Mouse (Mus musculus) spleen, postnatal 36 days (tissue): ENCODE measurements at regions not wholly inside any gene's neighbourhood (a gene's known extent, or its start where the extent isn't known, plus 50 kb on each side); places are given as distances from the start of the nearest gene placed in this dataset.

Experiments
- DNase-seq, 2 experiments: peaks; one replicate each; pipeline ENCODE4 v3.0.0; 2022; ENCODE audit warnings: low spot score in 2 of 2, mixed read lengths in 1 of 2

DNA sequence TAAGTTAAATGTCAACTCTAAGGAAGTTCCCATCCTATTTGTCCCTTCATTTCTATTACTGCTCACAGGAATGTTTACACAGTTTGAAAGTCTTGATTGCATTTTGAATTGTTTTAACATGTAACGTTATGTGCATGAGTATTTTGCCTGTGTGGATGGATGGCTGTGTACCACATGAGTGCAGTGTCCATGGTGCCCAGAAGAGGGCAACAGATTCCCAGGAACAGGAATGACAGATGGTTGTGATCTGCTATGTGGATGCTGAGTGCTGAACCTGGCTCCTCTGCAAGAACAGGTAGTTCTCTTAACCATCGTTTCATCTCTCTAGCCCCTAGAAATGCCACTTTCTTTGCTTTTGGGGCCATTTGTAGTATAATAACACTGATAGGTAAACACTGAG lies 597.9 kb upstream of the Zwint start:
- DNase-seq: no peak

DNA sequence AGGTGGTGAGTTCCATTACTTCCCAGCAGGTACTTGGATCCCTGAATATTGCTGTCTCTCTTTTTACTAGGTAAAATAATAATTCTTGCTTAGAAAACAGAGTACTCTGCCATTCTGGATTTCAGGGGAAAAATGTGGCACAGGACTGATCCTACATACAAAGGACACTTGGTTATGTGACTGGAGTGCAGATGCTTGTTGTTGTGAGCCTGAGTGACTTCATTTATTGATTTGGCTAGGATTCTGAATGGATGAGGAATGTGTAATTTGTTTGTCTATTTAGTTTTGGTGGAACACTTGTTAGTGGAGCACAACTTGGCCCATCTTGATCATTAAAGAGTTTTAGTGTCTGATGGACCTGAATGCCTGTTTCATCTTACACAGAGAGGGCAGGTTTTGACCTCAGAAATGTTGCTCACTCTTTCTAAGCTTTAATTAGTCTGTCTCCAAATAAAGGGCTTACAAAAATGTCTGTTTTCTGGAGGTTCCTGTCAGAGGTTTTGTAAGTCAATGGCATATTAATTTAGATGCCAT lies 583.4 kb upstream of the Zwint start:
- DNase-seq: no peak

DNA sequence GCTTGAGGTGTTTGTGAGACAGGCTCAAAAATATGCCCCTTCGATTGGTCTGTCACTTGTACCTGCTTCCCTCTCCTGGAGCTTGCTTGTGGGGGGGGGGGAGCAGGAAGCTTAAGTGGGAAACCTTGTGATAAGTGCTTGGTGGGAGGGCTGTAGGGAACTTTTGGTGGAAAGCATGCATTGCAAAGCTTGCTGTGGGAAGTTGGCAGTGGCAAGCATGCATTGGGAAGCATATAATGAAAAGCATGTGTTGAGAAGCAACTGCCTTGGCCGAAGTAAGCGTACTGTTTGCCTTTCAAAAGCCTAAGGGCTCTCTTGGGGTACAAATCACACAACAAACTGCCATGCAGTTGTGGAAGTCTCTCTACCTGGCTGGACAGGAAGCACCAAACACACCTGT lies 576.3 kb upstream of the Zwint start:
- DNase-seq: no peak

DNA sequence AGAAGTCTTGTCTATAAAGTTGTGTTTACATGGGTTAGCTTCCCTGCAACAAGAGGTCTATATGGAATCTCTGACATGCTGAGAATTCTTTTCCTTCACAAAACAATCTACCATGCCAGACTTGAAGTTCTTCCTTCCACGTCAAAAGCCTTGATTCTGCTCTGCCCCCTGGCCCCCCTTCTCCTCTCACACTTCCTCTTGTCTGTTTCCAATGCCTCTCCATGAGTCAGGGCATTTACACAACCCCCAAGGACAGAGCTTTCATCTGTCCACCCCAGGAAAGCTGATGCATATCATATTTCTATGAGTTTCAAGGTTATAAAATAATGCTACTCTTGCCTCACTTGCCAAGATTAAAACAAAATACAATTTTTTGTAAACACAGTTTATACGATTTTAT lies 557.7 kb upstream of the Zwint start:
- DNase-seq: no peak

DNA sequence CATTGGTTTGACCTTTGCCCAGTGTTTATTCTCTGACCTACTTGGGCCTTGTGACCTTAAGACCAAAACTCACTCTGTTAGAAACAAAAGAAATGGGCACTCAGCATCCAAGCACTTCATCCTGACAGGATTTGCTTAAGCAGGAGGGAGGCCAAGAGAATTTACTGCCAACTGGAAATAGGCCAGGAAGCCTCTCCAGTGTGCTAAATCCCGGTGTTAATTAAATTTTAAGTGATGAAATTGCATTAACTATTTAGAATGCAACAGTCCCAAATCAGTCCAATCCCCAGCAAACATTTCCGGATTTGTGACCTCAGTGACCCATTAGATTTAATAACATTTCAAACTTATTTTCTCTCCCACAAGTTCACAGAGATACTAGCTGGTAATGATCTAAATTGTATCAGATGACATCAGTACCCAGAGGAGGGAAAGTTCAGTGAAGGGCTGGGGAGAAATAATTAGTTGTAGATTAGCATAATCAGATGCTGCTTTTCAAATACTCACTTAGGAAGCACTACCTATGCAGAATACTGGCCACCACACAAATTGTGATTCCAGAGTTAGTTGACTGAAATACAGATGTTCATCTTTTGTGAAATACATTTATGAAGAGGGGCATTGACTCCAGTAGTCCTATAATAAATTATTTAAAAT lies 555.4 kb upstream of the Zwint start:
- DNase-seq: peak in 1 of 2 experiments; percentile 2

DNA sequence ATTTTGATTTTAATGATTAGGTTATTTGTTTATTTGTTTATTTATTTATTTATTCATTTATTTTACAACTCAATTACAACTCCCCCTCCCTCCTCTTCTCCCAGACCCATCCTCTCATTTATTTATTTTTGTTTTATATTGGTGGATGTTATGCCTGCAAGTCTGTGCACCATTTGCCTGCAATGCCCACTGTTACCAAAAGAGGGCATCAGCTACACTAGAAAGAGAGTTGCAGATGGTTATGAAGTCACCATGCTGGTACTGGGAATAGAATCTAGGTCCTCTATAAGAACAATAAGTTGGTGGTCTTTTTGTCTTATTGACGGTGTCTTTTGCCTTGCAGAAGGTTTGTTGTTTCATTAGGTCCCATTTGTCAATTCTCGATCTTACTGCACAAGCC lies 535.2 kb upstream of the Zwint start:
- no peak for DNase-seq

DNA sequence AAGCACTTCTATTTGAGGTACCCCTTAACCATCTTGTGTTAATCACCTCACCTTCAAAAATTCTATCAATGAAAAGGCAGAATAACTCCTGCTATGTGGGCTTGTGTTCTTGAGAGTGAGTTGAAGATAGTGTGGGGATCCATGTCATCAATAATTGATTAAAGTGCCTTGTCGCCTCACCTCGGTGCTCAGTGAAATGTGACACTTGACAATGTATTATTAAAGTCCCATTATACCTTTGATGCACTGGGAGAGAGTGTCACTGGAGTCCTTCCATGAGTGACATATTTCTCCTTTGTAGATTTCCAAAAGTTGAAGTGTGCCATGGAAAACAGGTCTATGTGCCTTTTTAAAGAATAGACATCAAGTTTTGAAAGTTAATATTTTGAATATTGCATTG lies 522.2 kb upstream of the Zwint start:
- DNase-seq: no peak
